Mouse (Mus musculus): ENCODE results near the gene Ifi35. TPM values are rescaled to one million over a fixed set of nuclear protein-coding genes. Genes with fewer than 3 reads are reported as not detected.

The Ifi35 gene
- polyA plus RNA-seq, 1 experiment, result 50.6 TPM

DNA sequence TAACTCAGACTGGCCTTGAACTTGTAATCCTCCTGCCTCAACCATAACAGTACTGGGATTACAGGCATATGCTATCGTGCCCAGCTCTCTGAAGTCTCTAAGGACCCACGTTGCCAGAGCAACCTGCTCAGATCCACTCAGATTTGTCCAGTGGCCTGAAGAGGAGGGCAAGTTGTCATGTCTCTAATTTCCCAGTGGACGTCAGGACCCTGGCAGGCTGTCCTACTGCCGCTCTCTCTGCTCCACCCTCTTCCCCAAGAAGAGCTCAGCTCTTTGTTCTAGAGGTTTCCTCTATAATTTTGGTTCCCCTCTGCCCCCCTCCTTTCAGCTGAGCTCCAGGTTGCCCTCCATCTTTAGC, 29.0 kb downstream of the Ifi35 start:
- TF ChIP-seq POLR2A (IDR thresholded peaks at IDR 0.05; ENCODE audit: borderline replicate concordance, low read depth, low read length) (no peak), CTCF (IDR thresholded peaks at IDR 0.05; ENCODE audit: low read depth, low read length) (no peak)
- H3K4me3 ChIP-seq (ENCODE audit: insufficient read depth, low read length), result no peak overlapping the region
- H3K27ac ChIP-seq (ENCODE audit: insufficient read depth, low read depth, low read length), result no peak overlapping the region
- no peaks in the 10 kb centered on the region for H3K4me1 ChIP-seq (ENCODE audit: control insufficient read depth, insufficient read depth, low read length)

GRCm38 (mm10) chr11:101477552-101478211, 29.5 kb downstream of the Ifi35 start:
- Histone ChIP-seq H3K4me1 (ENCODE audit: control insufficient read depth, insufficient read depth, low read length) (no peaks in the 10 kb centered on the region), H3K27ac (ENCODE audit: insufficient read depth, low read depth, low read length) (no peak overlapping the region), H3K4me3 (ENCODE audit: insufficient read depth, low read length) (no peak overlapping the region)
- TF ChIP-seq CTCF (IDR thresholded peaks at IDR 0.05; ENCODE audit: low read depth, low read length) (no peak), POLR2A (IDR thresholded peaks at IDR 0.05; ENCODE audit: borderline replicate concordance, low read depth, low read length) (no peak)

GRCm38 (mm10) chr11:101479171-101479635, 31.0 kb downstream of the Ifi35 start:
- Histone ChIP-seq H3K27ac (ENCODE audit: insufficient read depth, low read depth, low read length) (no peak overlapping the region), H3K4me3 (ENCODE audit: insufficient read depth, low read length) (no peak overlapping the region), H3K4me1 (ENCODE audit: control insufficient read depth, insufficient read depth, low read length) (no peaks in the 10 kb centered on the region)
- TF ChIP-seq POLR2A (IDR thresholded peaks at IDR 0.05; ENCODE audit: borderline replicate concordance, low read depth, low read length) (no peak), CTCF (IDR thresholded peaks at IDR 0.05; ENCODE audit: low read depth, low read length) (no peak)

DNA sequence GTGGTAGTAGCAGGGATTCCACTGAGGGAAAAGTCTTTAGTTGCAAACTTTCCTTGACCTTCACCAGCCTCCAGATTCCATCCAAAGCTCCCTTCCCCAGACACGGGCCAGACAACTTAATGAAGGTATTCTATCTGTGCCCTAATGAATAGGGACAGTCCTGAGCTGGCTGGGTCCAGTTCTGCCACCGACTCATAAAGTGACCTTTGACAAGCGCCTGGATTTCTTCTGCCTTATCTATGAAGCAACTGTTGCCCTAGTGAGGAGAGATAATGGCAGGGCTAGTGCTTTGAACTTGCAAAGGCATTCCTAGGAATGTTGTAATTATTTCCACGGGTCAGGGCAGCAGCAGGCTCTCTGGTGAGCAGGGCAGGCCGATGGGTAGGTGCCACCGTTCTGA, 32.7 kb downstream of the Ifi35 start:
- H3K27ac ChIP-seq (ENCODE audit: insufficient read depth, low read depth, low read length), result no peak overlapping the region
- TF ChIP-seq POLR2A (IDR thresholded peaks at IDR 0.05; ENCODE audit: borderline replicate concordance, low read depth, low read length) (no peak), CTCF (IDR thresholded peaks at IDR 0.05; ENCODE audit: low read depth, low read length) (no peak)
- no peak overlapping the region for H3K4me3 ChIP-seq (ENCODE audit: insufficient read depth, low read length)
- H3K4me1 ChIP-seq (ENCODE audit: control insufficient read depth, insufficient read depth, low read length), result no peaks in the 10 kb centered on the region

DNA sequence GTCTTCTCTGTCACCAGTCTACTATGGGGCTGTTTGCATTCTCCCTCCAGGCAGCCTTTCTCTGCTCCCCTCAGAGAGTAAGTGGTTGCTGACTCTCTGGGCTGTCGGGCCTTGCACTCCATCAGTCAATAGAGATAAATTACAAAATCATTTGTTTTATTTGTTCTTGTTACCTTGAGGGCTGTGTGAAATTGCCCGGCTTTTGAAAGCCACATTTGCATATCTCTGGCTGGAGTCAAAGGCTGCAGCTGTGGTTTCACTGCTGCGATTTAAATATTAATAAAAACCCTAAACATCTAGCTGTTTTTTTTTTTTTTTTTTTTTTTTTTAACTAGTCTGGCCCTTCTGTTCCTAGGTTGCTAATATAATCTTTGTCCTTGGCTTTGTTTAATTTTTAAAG, 35.6 kb downstream of the Ifi35 start:
- TF ChIP-seq POLR2A (IDR thresholded peaks at IDR 0.05; ENCODE audit: borderline replicate concordance, low read depth, low read length) (no peak), CTCF (IDR thresholded peaks at IDR 0.05; ENCODE audit: low read depth, low read length) (no peak)
- no peak overlapping the region for H3K4me3 ChIP-seq (ENCODE audit: insufficient read depth, low read length)
- H3K4me1 ChIP-seq (ENCODE audit: control insufficient read depth, insufficient read depth, low read length), result no peaks in the 10 kb centered on the region
- H3K27ac ChIP-seq (ENCODE audit: insufficient read depth, low read depth, low read length), result no peak overlapping the region

- Histone ChIP-seq H3K27ac (ENCODE audit: insufficient read depth, low read depth, low read length) (no peak overlapping the region), H3K4me3 (ENCODE audit: insufficient read depth, low read length) (no peak overlapping the region), H3K4me1 (ENCODE audit: control insufficient read depth, insufficient read depth, low read length) (no peaks in the 10 kb centered on the region)
- no peak for TF ChIP-seq POLR2A (IDR thresholded peaks at IDR 0.05; ENCODE audit: borderline replicate concordance, low read depth, low read length)
- no peak for TF ChIP-seq CTCF (IDR thresholded peaks at IDR 0.05; ENCODE audit: low read depth, low read length)
Observed at GRCm38 (mm10) chr11:101484245-101484644, 36.0 kb downstream of the Ifi35 start.

DNA sequence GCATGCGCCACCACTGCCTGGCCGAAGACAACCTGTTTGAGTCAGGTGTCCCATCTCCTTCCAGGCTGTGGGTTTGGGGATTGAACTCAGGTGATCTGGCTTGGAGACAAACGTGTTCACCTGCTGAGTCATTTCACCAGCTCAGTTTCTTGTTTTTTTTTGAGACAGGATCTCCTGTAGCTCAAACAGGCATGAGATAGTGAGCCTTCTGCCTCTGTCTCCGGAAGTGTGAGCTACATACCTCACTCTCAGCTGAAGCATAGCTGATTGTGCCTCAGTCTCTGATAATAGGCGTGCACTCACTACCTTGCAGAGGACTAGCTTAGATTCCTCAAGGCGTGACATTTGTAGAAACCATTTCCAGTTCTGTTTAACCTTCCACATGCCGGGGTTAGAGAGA, 36.6 kb downstream of the Ifi35 start:
- Histone ChIP-seq H3K27ac (ENCODE audit: insufficient read depth, low read depth, low read length) (no peak overlapping the region), H3K4me3 (ENCODE audit: insufficient read depth, low read length) (no peak overlapping the region), H3K4me1 (ENCODE audit: control insufficient read depth, insufficient read depth, low read length) (no peaks in the 10 kb centered on the region)
- TF ChIP-seq CTCF (IDR thresholded peaks at IDR 0.05; ENCODE audit: low read depth, low read length) (no peak), POLR2A (IDR thresholded peaks at IDR 0.05; ENCODE audit: borderline replicate concordance, low read depth, low read length) (no peak)

DNA sequence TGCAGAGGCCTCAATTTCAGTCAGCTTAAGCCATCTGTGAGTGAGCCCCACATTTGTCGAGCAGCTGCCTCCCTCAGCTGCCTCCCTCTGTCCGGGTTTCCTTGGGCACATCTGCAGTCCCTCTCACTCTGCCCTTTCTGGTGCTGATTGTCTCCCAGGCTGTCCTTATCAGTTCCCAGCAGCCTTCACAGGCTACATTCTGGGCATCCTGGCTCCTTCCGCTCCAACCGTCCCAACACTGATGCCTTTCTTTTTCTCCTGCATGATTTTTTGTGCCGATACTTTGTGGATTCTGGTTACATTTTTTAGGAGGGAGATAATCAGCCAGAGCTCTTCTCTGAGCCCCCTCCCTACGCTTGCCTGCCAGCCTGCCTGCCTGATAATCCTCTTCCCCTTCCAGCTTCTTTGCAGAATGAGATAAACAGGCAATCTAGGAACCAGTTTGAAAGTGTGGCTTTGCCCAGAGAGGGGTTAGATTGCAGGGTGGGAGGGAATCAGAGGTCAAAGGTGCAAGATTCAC, 37.4 kb downstream of the Ifi35 start:
- Histone ChIP-seq H3K4me1 (ENCODE audit: control insufficient read depth, insufficient read depth, low read length) (no peaks in the 10 kb centered on the region), H3K27ac (ENCODE audit: insufficient read depth, low read depth, low read length) (no peak overlapping the region), H3K4me3 (ENCODE audit: insufficient read depth, low read length) (no peak overlapping the region)
- TF ChIP-seq POLR2A (IDR thresholded peaks at IDR 0.05; ENCODE audit: borderline replicate concordance, low read depth, low read length) (no peak), CTCF (IDR thresholded peaks at IDR 0.05; ENCODE audit: low read depth, low read length) (no peak)

- no peak overlapping the region for H3K4me3 ChIP-seq (ENCODE audit: insufficient read depth, low read length)
- TF ChIP-seq CTCF (IDR thresholded peaks at IDR 0.05; ENCODE audit: low read depth, low read length) (no peak), POLR2A (IDR thresholded peaks at IDR 0.05; ENCODE audit: borderline replicate concordance, low read depth, low read length) (no peak)
- H3K4me1 ChIP-seq (ENCODE audit: control insufficient read depth, insufficient read depth, low read length), result no peaks in the 10 kb centered on the region
- H3K27ac ChIP-seq (ENCODE audit: insufficient read depth, low read depth, low read length), result no peak overlapping the region
Observed at GRCm38 (mm10) chr11:101486126-101486525, 37.9 kb downstream of the Ifi35 start.

DNA sequence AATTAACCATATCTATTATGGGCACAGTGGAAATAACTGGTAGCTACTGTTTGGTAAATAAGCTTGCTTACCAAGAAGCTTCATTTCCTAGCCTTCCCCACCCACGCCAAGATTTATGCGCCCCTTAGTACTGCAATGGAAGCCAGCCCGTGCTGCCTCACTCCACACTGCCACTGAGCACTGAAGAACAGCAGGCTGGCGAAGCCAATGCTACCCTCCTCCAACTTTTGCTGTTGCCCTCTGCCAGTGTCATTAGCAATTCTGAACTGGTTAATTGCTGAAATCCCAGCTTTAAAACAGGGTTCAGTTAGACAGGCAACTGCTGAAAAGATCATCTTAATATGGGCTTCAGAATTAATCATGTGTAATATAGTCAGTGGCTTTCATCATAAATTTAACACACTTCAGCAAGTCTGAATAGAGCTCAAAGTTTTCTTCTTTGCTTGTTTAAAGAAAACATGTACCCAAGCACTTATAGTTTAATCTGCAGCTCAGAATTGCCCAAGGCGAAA, 58.1 kb downstream of the Ifi35 start:
- no peak overlapping the region for H3K27ac ChIP-seq (ENCODE audit: insufficient read depth, low read depth, low read length)
- H3K4me1 ChIP-seq (ENCODE audit: control insufficient read depth, insufficient read depth, low read length), result no peaks in the 10 kb centered on the region
- TF ChIP-seq POLR2A (IDR thresholded peaks at IDR 0.05; ENCODE audit: borderline replicate concordance, low read depth, low read length) (no peak), CTCF (IDR thresholded peaks at IDR 0.05; ENCODE audit: low read depth, low read length) (no peak)
- no peak overlapping the region for H3K4me3 ChIP-seq (ENCODE audit: insufficient read depth, low read length)
